Mouse (Mus musculus): Measurements from ENCODE around the gene E2f3.

Gene E2f3

DNA sequence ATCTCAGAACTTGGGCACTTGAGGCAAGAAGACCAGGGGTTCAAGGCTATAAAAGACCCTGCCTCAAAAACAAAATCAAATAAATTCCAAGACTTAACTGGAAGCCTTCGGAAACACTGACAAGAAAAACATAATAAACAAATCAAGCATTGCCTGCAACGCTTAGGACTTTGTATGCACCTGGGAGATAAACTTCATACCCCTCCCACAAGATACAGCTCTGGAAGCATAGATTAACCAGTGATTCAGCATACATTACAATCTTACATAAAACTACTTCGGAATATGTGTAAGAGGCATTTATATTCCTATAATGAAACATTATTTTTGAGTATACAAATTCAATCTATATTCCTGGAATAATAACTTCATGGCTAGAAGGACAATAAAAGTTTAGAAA lies 3.5 kb downstream of the E2f3 start:
- DNase-seq (ENCODE audit: inconsistent age in 2 of 2, low spot score in 1 of 2): no peak

DNA sequence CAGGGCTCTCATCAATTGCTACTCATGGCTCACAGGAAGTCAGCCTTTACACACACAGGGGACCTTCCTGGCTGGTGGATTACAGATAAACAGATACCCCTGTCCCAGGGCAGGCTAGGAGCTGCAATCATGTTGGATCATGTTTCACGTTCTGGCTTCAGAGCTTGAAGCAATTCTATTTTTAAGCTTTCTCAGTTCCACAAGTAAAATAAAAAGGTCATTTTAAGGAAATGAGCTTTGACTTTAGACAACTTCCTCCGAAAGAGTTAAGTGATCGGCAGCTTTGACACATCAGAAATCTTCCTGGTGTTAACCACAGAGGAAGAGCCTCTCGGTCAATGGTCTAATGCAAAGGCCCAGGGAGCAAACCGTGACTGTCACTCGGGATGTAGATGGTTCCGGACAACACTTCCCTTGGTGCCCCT lies 6.7 kb downstream of the E2f3 start:
- no peak for DNase-seq (ENCODE audit: inconsistent age in 2 of 2, low spot score in 1 of 2)

DNA sequence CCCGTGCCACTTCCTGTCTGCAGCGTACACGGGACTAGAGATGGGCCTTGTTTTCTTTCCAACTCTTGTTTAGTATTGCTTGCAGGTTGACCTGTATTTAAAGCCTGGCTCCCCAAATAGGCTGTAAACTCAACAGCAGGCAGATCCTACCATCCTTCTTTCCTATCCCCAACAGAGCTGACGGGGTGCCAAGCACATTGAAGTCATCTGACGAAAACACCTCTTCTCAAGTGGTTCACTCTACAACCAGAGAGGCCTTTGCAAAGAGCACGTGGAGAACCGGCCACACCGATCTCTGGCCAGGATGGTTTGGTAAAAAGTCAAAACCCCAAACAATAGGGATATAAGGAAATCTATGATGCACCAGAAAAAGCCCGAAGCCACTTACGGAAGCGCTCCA lies 8.5 kb downstream of the E2f3 start:
- DNase-seq (ENCODE audit: inconsistent age in 2 of 2, low spot score in 1 of 2): no peak

DNA sequence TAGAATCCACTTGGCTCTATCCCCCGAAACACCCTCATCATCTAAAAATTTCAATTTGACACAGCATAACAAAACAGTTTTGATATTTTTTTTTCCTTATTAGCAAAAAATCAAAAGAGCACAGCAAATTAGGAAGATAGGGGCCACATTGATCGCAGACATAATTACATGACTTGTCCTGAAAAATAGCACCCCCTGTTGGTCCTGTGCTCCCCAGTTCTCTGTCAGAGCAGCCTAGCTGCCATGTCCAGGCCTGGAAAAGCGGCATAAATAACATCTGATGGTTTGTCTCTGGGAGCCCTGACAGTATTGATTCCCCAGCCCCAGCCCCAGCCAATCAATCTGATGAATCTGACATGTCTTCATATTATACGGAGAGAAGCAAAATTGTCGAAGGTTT lies 11.8 kb downstream of the E2f3 start:
- DNase-seq (ENCODE audit: inconsistent age in 2 of 2, low spot score in 1 of 2): no peak

DNA sequence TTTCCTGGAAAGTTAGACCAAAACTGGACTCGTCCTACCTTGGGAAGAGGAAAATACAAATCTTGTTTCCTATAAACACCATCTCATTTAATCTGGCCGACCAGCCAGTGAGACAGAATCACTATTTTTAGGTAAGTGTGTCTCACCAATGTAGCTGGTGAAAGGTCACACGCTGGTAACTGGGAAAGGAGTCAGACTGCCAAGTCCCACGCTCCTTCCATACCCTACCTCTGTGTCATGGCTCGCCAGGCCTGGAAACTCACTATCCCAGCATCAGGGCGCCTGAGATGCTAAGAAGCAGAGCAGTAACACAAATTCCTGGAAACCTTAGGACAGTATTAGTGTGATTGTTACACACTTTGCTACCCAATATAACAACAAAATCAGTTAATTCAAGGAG lies 12.3 kb downstream of the E2f3 start:
- no peak for DNase-seq (ENCODE audit: inconsistent age in 2 of 2, low spot score in 1 of 2)

DNA sequence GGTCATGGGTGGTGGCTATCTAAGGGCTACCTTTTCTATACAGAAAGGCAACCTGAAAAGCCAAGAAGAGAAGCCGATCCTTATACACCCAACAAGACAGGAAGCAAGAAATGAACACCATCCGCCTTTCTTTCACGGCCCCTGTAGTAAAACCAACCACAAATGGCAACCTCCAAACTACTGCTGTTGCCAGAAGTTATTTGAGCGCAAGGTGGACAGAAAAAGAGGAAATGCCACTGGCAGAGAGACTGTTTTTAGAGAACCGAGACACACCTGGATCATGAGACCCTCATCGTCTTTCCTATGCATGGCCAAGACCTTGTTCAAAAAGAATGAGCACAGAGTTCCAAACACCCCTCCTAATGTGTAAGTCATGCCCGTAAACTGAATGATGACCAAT lies 15.5 kb downstream of the E2f3 start:
- DNase-seq (ENCODE audit: inconsistent age in 2 of 2, low spot score in 1 of 2): no peak

DNA sequence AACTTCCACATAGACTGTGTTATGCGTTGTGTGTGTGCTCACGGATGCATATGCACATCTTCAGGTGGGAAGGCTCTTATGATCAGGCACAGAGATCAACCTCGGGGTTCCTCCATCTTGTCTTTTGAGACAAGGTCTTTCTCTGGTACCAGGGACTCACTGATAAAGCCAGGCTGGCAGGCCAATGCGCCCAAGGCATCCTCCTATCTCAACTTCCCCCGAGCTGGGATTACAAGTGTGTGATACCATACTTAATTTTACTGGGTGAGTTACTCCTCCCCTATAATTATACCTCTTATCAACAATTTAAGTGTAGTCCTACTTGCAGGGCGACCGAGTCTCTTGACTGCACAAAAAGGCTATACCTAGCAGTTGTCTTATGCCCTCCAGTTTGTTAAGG lies 17.2 kb downstream of the E2f3 start:
- DNase-seq (ENCODE audit: inconsistent age in 2 of 2, low spot score in 1 of 2): no peak

DNA sequence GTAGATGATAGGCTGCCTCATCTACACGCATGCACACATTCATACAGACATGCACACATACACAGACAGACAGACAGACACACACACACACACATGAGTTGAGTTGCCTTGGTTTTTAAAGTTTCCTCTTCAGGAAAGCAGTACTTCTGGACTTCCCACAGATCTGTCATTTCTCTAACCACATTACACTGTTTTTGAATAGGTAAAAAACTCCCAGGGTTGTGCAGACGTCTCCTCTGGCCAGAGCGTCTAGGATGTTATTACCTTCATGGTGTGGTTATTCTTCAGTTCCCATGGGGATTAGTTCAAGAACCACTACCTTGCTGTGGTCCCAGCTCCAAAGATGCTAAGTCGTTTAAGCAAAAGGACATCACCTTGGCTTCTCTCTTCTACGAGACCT lies 18.5 kb downstream of the E2f3 start:
- no peak for DNase-seq (ENCODE audit: inconsistent age in 2 of 2, low spot score in 1 of 2)

DNA sequence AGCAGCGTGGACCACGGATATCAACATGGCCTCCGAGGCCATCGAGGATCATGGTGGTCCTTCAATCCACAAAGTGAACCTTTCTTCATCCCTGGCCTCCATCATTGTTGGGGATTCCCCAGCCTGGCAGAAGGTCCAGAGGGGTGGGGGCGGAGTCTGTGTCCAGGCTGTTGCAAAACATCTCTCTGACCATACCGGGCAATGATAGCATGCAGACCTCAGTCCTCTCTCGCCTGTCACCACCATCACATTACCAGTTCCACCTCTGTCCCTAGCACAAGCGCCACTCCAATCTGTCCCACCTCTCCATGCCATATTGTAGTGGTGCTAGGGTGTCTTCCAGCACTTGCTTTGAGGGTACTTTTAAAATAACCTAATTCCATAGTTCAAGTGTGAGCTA lies 18.9 kb downstream of the E2f3 start:
- no peak for DNase-seq (ENCODE audit: inconsistent age in 2 of 2, low spot score in 1 of 2)

DNA sequence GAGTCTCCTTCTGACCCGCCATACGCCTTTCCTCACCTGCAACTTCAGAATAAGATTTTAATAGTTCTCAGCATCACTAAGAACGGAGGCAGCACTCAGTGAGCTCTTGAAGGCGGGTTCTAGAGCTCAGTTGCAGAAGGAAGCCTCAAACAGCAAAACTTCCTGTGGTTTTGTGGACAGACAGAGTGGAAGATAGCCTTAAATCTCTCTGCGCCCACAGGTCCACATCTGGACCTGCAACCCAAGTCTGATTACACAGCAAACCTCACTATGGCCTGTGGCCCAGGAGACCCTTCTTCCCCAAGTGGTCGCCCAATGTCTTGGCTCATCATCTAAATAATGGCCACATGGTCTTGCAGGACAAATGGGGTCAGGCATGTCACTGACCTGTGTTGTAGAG lies 21.8 kb downstream of the E2f3 start:
- DNase-seq (ENCODE audit: inconsistent age in 2 of 2, low spot score in 1 of 2): no peak

DNA sequence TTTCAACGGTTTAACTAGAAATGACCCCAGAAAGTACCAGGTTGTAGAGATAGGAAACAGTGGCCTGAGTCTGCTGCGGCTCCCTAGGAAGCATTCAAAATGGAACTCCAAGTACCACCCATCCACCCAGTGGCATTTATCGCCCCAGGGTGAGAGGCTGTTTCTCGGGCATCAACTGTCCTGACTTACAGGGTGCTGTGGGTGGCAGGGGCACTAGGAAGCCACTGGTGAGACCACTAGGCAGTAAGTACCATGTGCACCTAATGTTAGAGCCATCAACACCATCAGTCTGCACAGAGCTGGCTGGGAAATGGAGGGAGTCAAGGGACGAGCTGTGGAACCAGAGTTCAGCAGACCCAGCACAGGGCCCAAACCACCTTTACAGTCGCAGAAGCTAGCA lies 25.4 kb downstream of the E2f3 start:
- no peak for DNase-seq (ENCODE audit: inconsistent age in 2 of 2, low spot score in 1 of 2)

DNA sequence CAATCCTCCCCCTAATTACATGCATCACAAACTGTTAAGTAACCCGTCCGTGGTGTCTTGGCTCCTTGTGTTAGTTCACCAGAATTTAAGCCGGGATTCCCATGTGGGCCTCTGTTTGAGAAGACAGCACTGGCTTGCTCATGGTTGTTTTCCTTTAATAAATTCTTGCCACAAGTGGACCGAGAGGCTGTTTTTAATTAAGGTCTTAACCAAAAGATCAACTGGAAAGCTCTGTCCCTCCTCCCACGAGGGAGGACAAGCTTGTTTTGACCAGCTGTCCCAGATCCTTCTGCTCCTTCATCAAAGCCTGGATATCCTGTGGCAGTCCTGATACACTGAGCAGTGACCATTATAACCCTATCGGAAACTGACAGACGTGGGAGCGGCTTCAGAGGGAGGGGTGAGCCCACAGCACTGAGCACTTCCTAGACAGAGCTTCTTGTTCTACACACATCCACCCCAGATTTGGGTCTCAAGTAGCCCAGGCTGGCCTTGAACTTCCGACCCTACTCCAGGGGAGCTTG lies 28.1 kb downstream of the E2f3 start:
- DNase-seq (ENCODE audit: inconsistent age in 2 of 2, low spot score in 1 of 2): no peak

DNA sequence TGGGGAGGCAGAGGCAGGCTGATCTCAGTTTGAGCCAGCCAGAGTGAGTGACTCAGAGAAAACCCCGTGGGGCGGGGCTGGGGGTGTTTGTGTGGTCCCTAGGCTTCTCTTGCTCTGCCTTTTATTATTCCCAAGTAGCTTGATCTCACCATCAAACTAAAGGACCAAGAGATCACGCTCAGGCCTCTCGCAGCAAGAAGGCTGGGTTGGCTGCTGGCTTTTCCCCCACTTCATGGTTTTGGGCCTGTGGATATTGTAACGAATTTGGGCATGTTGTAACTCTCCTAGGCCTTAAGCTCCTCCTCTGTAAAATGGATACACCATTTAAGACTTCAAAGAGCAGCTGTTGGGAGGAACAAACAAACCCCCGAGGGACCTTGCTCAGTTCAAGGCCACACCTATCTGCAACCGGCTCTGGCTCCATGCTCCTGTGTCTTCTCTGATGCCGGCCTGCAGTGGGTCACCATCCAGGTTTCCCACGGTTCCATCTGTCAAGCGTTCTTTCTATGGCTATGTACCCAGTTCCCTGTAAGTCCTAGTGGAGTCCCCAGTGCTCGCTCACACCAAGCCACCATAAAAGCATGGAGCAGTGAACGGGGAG lies 28.9 kb downstream of the E2f3 start:
- no peak for DNase-seq (ENCODE audit: inconsistent age in 2 of 2, low spot score in 1 of 2)

DNA sequence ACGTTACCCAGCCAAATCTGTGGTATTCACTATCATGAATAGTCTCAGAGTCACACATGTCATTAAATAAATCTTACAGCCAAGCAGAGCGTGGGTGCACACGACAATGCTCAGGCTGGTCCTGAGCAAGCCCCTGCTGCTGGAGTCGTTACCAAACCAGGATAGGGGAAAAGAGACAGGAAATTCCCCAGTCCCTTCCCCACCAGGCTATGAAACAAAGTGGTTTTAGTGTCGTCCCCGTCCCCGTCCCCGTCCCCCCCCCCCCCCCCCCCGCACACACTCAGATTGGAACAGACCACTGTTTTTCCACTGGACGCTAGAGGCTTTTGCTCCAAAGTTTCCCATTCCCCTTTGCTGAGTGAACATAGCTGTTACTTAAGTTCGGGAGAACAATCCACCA lies 30.6 kb downstream of the E2f3 start:
- no peak for DNase-seq (ENCODE audit: inconsistent age in 2 of 2, low spot score in 1 of 2)

DNA sequence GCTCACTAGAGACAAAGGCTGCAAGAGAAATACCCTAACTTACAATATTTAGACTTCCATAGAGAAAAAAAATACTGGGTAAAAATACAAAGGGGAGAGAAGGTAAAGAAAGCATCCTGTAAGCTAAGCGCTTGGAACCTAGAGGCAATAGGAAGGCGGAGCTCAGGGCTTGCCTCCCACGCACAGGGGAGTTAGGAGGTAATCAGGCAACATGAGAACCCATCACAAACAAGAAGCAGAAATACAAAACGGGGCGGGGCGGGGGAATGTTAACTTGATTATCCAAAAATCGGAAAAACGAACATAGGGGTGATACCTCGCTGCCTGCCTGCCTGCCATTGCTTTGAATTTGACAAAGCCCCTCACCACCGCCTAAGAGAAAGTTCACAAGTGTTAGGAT lies 31.1 kb downstream of the E2f3 start:
- DNase-seq (ENCODE audit: inconsistent age in 2 of 2, low spot score in 1 of 2): no peak

DNA sequence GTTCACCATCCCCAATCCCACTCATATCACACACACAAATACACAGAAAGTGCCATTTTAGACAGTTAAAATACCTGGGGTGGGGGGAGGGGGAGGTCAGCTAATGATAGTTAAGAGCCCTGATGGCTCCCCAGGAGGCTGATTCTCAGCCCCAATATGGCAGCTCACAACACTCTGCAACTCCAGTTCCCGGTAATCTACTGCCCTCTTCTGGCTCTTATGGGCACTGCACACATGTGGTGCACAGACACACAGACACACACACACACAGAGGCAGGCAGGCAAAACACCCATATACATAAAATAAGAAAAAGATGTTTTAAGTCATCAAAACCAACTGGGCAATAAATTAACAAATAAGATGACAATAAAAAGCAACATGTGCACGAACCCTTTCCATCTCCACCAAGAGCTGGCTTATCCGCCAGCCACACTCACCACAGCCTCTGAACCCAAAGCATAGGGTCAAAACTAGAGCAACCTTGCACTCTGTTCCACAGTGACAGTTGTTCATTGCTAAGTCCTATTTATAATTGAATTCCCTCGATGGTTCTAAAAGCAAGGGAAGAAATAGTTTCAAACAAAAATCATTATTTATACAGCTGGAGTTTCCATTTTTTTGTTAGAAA lies 32.3 kb downstream of the E2f3 start:
- no peak for DNase-seq (ENCODE audit: inconsistent age in 2 of 2, low spot score in 1 of 2)

DNA sequence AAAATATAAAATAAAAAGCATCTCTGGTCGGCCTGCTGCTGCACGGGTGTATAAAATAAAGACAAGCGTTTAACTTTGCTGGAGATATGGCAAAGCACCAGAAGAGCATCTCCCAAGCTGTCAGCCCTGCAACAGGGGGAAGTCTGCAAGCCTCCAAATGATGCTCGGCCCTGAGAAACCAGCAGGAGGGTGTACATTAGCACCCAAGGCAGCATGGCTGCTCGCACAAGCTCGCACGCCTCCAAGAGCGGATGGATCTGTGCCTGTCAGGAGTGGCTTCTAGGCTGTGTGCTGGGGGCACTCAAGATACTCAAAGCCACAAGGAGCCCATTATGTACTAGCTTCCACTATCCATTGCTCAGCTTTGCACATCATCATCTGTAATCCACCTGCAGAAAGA lies 39.8 kb downstream of the E2f3 start:
- DNase-seq (ENCODE audit: inconsistent age in 2 of 2, low spot score in 1 of 2): no peak

DNA sequence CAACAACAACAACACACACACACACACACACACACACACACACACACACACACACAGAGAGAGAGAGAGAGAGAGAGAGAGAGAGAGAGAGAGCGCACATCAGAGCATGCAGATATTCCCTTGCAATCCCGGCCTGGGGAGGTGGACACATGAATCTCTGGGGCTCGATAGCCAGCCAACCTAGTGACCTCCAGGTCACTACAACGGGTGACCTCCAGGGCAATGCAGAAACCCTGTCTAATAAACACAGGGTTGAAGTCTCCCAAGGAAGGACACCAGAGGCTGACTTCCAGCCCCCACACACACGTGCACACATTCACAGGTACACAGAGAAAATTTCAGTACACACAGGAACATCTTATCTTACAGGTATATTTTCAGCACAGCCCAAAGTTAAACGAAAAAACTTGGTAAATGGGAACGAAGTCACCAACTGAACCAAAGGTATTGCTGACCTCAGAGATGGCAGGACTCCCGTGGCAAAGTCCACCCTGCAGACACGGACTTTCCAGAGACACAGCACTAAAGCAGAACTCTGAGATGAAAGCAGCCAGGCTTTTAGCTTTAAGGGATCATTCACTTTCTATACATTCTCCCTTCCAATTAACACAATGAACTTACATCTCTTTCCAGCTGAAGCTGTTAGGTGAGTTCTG lies 40.8 kb downstream of the E2f3 start:
- DNase-seq (ENCODE audit: inconsistent age in 2 of 2, low spot score in 1 of 2): no peak

DNA sequence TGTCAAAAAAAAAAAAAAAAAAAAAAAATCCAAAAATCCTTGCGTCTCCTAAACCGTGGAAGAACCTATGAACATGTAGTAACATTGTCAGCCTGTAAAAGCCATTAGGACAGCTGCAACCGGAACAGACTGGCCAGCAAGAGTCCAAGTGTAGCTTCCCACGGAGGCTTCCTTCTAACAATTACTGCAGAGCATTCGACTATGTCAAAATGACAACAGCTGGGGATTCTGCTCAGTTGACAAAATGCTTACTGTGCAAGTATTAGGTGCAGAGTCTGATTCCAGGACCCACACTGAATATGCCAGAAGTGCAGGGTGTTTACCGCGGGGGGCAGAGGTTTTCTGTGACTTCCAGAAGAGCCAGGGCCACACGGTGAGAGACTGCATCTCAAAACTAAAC lies 41.4 kb downstream of the E2f3 start:
- DNase-seq (ENCODE audit: inconsistent age in 2 of 2, low spot score in 1 of 2): no peak

DNA sequence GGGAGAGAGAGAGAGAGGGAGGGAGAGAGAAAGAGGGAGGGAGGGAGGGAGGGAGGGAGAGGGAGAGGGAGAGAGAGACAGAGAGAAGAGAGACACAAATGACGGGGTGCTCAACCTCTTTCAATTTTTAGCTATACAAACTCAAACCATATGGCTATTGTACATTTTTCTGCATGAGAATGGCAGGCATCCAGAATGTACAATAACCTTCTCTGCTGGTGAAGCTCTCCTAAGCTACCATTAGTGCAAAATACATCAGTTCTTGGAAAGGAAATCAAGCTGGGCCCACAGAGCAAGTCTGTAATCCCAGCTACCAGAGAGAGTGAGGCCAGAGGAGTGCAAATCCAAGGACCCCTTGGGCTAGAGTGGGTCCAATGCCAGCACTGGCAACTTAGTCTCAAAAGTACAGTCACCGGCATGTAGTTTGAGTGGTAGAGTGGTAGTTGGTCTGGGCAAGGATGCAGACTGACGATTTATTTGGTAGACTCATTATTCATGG lies 42.3 kb downstream of the E2f3 start:
- no peak for DNase-seq (ENCODE audit: inconsistent age in 2 of 2, low spot score in 1 of 2)

DNA sequence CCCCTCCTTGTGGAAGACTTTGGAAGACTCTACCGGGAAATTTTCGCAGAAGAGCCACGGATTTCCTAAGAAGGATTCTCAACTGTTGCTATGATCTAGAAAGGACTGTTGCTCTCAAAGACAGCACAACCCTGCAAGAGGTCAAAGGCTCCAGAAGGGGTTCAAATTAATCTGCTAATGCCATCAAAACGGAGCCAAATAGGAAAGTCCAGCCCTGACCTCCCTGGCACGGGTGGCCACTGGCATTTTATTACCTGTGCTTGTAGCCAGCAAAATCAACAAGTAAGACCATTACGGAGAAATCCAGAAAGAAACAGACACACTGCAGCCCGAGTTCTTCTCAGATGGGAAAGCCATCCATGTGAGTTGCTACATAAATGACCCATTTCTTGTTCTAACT lies 45.8 kb downstream of the E2f3 start:
- DNase-seq (ENCODE audit: inconsistent age in 2 of 2, low spot score in 1 of 2): no peak

DNA sequence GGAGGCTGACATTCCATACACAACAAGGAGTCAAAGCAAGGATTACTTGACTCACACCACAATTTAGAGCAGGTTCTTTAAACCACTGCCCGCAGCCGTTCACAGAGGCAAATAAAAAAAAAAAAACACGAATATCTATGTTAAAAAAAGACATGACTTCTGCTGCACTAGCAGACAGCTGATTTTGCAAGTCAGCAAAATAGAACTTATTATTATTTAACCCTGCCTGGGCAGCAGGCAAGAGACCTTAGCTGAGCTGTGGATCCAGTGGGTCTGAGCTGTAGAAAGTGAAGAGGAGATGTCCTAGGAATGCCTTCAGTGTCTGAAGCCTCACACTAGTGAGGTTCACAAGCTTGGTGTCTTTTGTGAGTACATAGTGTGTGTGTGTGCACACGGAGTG lies 46.5 kb downstream of the E2f3 start:
- no peak for DNase-seq (ENCODE audit: inconsistent age in 2 of 2, low spot score in 1 of 2)

All from adrenal gland, adult (tissue).